Mouse (Mus musculus) forebrain, embryonic 13.5 days (tissue): ENCODE results near the gene Etv6. TPM values are rescaled to one million over a fixed set of nuclear protein-coding genes. Genes with fewer than 3 reads are reported as not detected.

Experiments used
- ATAC-seq: fragments of 200-750 bp; cut with Nextera tagmentation; 2 replicates; pipeline ENCODE4 v1.8.0; 2017
- H3K27ac ChIP-seq: fragments of 300-500 bp; sonication (generic); 2 replicates; pipeline ENCODE4 v1.5.1; 2015; ENCODE audit warnings: inconsistent platforms, mild to moderate bottlenecking, moderate library complexity
- H3K27me3 ChIP-seq: fragments of 300-500 bp; sonication (generic); 2 replicates; pipeline ENCODE4 v1.6.1; 2015; ENCODE audit warnings: mild to moderate bottlenecking, inconsistent platforms
- H3K36me3 ChIP-seq: fragments of 300-500 bp; sonication (generic); 2 replicates; pipeline ENCODE4 v1.6.1; 2015; ENCODE audit warnings: mild to moderate bottlenecking, inconsistent platforms; ENCODE audit not compliant: poor library complexity, severe bottlenecking
- H3K4me1 ChIP-seq: fragments of 300-500 bp; sonication (generic); 2 replicates; pipeline ENCODE4 v1.6.1; 2015; ENCODE audit warnings: inconsistent platforms
- H3K4me2 ChIP-seq: fragments of 300-500 bp; sonication (generic); 2 replicates; pipeline ENCODE4 v1.6.1; 2015; ENCODE audit warnings: inconsistent platforms, mild to moderate bottlenecking, moderate library complexity
- H3K4me3 ChIP-seq: fragments of 300-500 bp; sonication (generic); 2 replicates; pipeline ENCODE4 v1.5.1; 2015; ENCODE audit warnings: mild to moderate bottlenecking, inconsistent platforms
- H3K9ac ChIP-seq: fragments of 300-500 bp; sonication (generic); 2 replicates; pipeline ENCODE4 v1.6.1; 2015; ENCODE audit warnings: mild to moderate bottlenecking, inconsistent platforms
- H3K9me3 ChIP-seq: fragments of 300-500 bp; sonication (generic); replicated peaks from 2 replicates; pipeline ENCODE4 v1.6.1; 2016; ENCODE audit warnings: inconsistent platforms
- WGBS: fragments of 180-500 bp; shearing (Covaris S2); methylation state at CpG from one replicate; pipeline ENCODE4 v1.1.7; 2015; 5-methylcytosine and 5-hydroxymethylcytosine counted together
- polyA plus RNA-seq: library from polyadenylated mRNA; unstranded; fragments of >200 nt; fragmentation: Nextera tagmentation; extraction: Ambion mirVana; gene quantifications from 2 replicates; pipeline ENCODE4 v1.2.1, GENCODE M21; 2015

Etv6 gene
- polyA plus RNA-seq, 1 experiment from 2014 or later = 7.2 TPM

- Histone ChIP-seq H3K4me1 (peaks cover 33% of the 10 kb centered on the region), H3K36me3 (no peaks in the 10 kb centered on the region), H3K9ac (no peak overlapping the region), H3K27ac (no peak overlapping the region), H3K4me2 (no peak overlapping the region), H3K9me3 (no peaks in the 10 kb centered on the region), H3K27me3 (no peaks in the 10 kb centered on the region), H3K4me3 (no peak overlapping the region)
- WGBS = 57% methylated on average over 5 of the region's 5 CpGs
- no peak for ATAC-seq
These were observed 10.6 kb downstream of the Etv6 start for GRCm38 (mm10) chr6:134046136-134046535.

GRCm38 (mm10) chr6:134047249-134047648 is 11.7 kb downstream of the Etv6 start:
- no peaks in the 10 kb centered on the region for H3K9me3 ChIP-seq
- ATAC-seq = no peak

GRCm38 (mm10) chr6:134047974-134048373 is 12.5 kb downstream of the Etv6 start:
- H3K9ac ChIP-seq = no peak overlapping the region
- no peaks in the 10 kb centered on the region for H3K27me3 ChIP-seq
- WGBS = 93% methylated on average over 6 of the region's 6 CpGs
- ATAC-seq = no peak
- no peaks in the 10 kb centered on the region for H3K36me3 ChIP-seq
- H3K27ac ChIP-seq = no peak overlapping the region
- no peak overlapping the region for H3K4me2 ChIP-seq
- H3K9me3 ChIP-seq = no peaks in the 10 kb centered on the region
- peaks cover 27% of the 10 kb centered on the region for H3K4me1 ChIP-seq
- H3K4me3 ChIP-seq = no peak overlapping the region

More at GRCm38 (mm10) chr6:134047249-134047648, 11.7 kb downstream of the Etv6 start:
- H3K4me2 ChIP-seq = no peak overlapping the region
- H3K36me3 ChIP-seq = no peaks in the 10 kb centered on the region
- H3K27me3 ChIP-seq = no peaks in the 10 kb centered on the region
- H3K27ac ChIP-seq = no peak overlapping the region
- WGBS = 65% methylated on average over 5 of the region's 5 CpGs
- H3K9ac ChIP-seq = no peak overlapping the region
- H3K4me1 ChIP-seq = peaks cover 27% of the 10 kb centered on the region
- H3K4me3 ChIP-seq = no peak overlapping the region

- no peak overlapping the region for H3K4me2 ChIP-seq
- no peak overlapping the region for H3K27ac ChIP-seq
- no peaks in the 10 kb centered on the region for H3K27me3 ChIP-seq
- no peaks in the 10 kb centered on the region for H3K36me3 ChIP-seq
- no peaks in the 10 kb centered on the region for H3K9me3 ChIP-seq
- H3K4me3 ChIP-seq = no peak overlapping the region
- H3K4me1 ChIP-seq = peaks cover 25% of the 10 kb centered on the region
- no peak overlapping the region for H3K9ac ChIP-seq
- no peak for ATAC-seq
- 94% methylated on average over 6 of the region's 6 CpGs for WGBS
These were observed 13.5 kb downstream of the Etv6 start for GRCm38 (mm10) chr6:134048965-134049364.

GRCm38 (mm10) chr6:134050466-134050865 is 15.0 kb downstream of the Etv6 start:
- H3K27me3 ChIP-seq = no peaks in the 10 kb centered on the region
- WGBS = 83% methylated on average over 8 of the region's 8 CpGs
- H3K27ac ChIP-seq = no peak overlapping the region
- H3K9me3 ChIP-seq = no peaks in the 10 kb centered on the region
- peaks cover 11% of the 10 kb centered on the region; the same call in 1 of the 2 replicates for H3K4me1 ChIP-seq
- no peak overlapping the region for H3K9ac ChIP-seq
- no peak overlapping the region for H3K4me2 ChIP-seq
- H3K36me3 ChIP-seq = no peaks in the 10 kb centered on the region
- no peak overlapping the region for H3K4me3 ChIP-seq
- ATAC-seq = no peak

GRCm38 (mm10) chr6:134051950-134052349 is 16.4 kb downstream of the Etv6 start:
- no peak overlapping the region for H3K27ac ChIP-seq
- 53% methylated on average over 7 of the region's 7 CpGs for WGBS
- H3K9ac ChIP-seq = no peak overlapping the region
- no peak overlapping the region for H3K4me3 ChIP-seq
- peaks cover 6% of the 10 kb centered on the region; the same call in 1 of the 2 replicates for H3K4me1 ChIP-seq
- no peaks in the 10 kb centered on the region for H3K9me3 ChIP-seq
- no peaks in the 10 kb centered on the region for H3K27me3 ChIP-seq
- H3K4me2 ChIP-seq = no peak overlapping the region
- ATAC-seq = no peak
- H3K36me3 ChIP-seq = no peaks in the 10 kb centered on the region

- Histone ChIP-seq H3K4me3 (no peak overlapping the region), H3K27me3 (no peaks in the 10 kb centered on the region), H3K27ac (no peak overlapping the region), H3K9ac (no peak overlapping the region), H3K4me2 (no peak overlapping the region), H3K36me3 (no peaks in the 10 kb centered on the region), H3K4me1 (peaks cover 15% of the 10 kb centered on the region), H3K9me3 (no peaks in the 10 kb centered on the region)
- WGBS = 94% methylated on average over 10 of the region's 10 CpGs
- ATAC-seq = no peak
These were observed 17.6 kb downstream of the Etv6 start for GRCm38 (mm10) chr6:134053146-134053545.

- H3K4me1 ChIP-seq = peaks cover 19% of the 10 kb centered on the region
- H3K27ac ChIP-seq = no peak overlapping the region
- H3K36me3 ChIP-seq = no peaks in the 10 kb centered on the region
- H3K9ac ChIP-seq = no peak overlapping the region
- ATAC-seq = no peak
- H3K9me3 ChIP-seq = no peaks in the 10 kb centered on the region
- no peak overlapping the region for H3K4me2 ChIP-seq
- no peaks in the 10 kb centered on the region for H3K27me3 ChIP-seq
- WGBS = 88% methylated on average over 7 of the region's 7 CpGs
- no peak overlapping the region for H3K4me3 ChIP-seq
These were observed 18.1 kb downstream of the Etv6 start for GRCm38 (mm10) chr6:134053566-134053965.

- Histone ChIP-seq H3K4me2 (no peak overlapping the region), H3K4me3 (no peak overlapping the region), H3K4me1 (peaks cover 33% of the 10 kb centered on the region), H3K27ac (no peak overlapping the region), H3K27me3 (no peaks in the 10 kb centered on the region), H3K9me3 (no peaks in the 10 kb centered on the region), H3K9ac (no peak overlapping the region), H3K36me3 (no peaks in the 10 kb centered on the region)
- ATAC-seq = no peak
- 69% methylated on average over 7 of the region's 7 CpGs for WGBS
These were observed 20.1 kb downstream of the Etv6 start for GRCm38 (mm10) chr6:134055588-134055987.

- Histone ChIP-seq H3K4me3 (no peak overlapping the region), H3K4me2 (no peak overlapping the region), H3K9me3 (no peaks in the 10 kb centered on the region), H3K4me1 (peaks cover 36% of the 10 kb centered on the region), H3K27ac (peak overlapping the region; percentile 37), H3K9ac (no peak overlapping the region), H3K27me3 (no peaks in the 10 kb centered on the region), H3K36me3 (no peaks in the 10 kb centered on the region)
- no peak for ATAC-seq
- 44% methylated on average over 4 of the region's 4 CpGs for WGBS
These were observed 23.0 kb downstream of the Etv6 start for GRCm38 (mm10) chr6:134058451-134058850.

GRCm38 (mm10) chr6:134058886-134059551 is 23.5 kb downstream of the Etv6 start:
- Histone ChIP-seq H3K27me3 (no peaks in the 10 kb centered on the region), H3K36me3 (no peaks in the 10 kb centered on the region), H3K4me2 (peak overlapping the region; percentile 9; the same call in 1 of the 2 replicates), H3K27ac (peak overlapping the region; percentile 37), H3K4me1 (peaks cover 36% of the 10 kb centered on the region), H3K9ac (no peak overlapping the region), H3K9me3 (no peaks in the 10 kb centered on the region), H3K4me3 (no peak overlapping the region)
- ATAC-seq = peak; percentile 44
- 27% methylated on average over 10 of the region's 10 CpGs for WGBS

- ATAC-seq = peak; percentile 48
- WGBS = 65% methylated on average over 10 of the region's 10 CpGs
- H3K9me3 ChIP-seq = no peaks in the 10 kb centered on the region
- H3K9ac ChIP-seq = no peak overlapping the region
- H3K4me2 ChIP-seq = no peak overlapping the region
- H3K36me3 ChIP-seq = no peaks in the 10 kb centered on the region
- peaks cover 36% of the 10 kb centered on the region for H3K4me1 ChIP-seq
- H3K4me3 ChIP-seq = no peak overlapping the region
- H3K27ac ChIP-seq = 0 out of 2 replicates have a peak overlapping the region, but pooled peaks have one; percentile 37
- H3K27me3 ChIP-seq = no peaks in the 10 kb centered on the region
These were observed 24.0 kb downstream of the Etv6 start for GRCm38 (mm10) chr6:134059552-134059891.

GRCm38 (mm10) chr6:134060036-134060435 is 24.5 kb downstream of the Etv6 start:
- no peak overlapping the region for H3K27ac ChIP-seq
- no peak overlapping the region for H3K4me3 ChIP-seq
- no peak for ATAC-seq
- 71% methylated on average over 9 of the region's 9 CpGs for WGBS
- H3K36me3 ChIP-seq = no peaks in the 10 kb centered on the region
- H3K4me1 ChIP-seq = peaks cover 36% of the 10 kb centered on the region
- H3K4me2 ChIP-seq = no peak overlapping the region
- no peak overlapping the region for H3K9ac ChIP-seq
- H3K9me3 ChIP-seq = no peaks in the 10 kb centered on the region
- no peaks in the 10 kb centered on the region for H3K27me3 ChIP-seq
